Mouse (Mus musculus) kidney, postnatal 10 days (tissue): ENCODE data around the gene Rcsd1.

ENCODE experiments used
- DNase-seq: peaks from one replicate; pipeline ENCODE4 v3.0.0; 2021; ENCODE audit warnings: mixed read lengths

The Rcsd1 gene

GRCm38 (mm10) chr1:165709629-165710256, at the start of gene Rcsd1:
Gene Rcsd1, minus strand, starts transcription at chr1:165709757.
- DNase-seq: no peak

GRCm38 (mm10) chr1:165755194-165755593, 45.6 kb upstream of the Rcsd1 start:
- no peak for DNase-seq

- DNase-seq: no peak
Observed at GRCm38 (mm10) chr1:165754205-165754604, 44.6 kb upstream of the Rcsd1 start.

GRCm38 (mm10) chr1:165751838-165752237, 42.3 kb upstream of the Rcsd1 start:
- DNase-seq: no peak

GRCm38 (mm10) chr1:165751142-165751541, 41.6 kb upstream of the Rcsd1 start:
- DNase-seq: no peak

- DNase-seq: no peak
Observed at GRCm38 (mm10) chr1:165748053-165748452, 38.5 kb upstream of the Rcsd1 start.

GRCm38 (mm10) chr1:165741989-165742388, 32.4 kb upstream of the Rcsd1 start:
- no peak for DNase-seq

GRCm38 (mm10) chr1:165738985-165739384, 29.4 kb upstream of the Rcsd1 start:
- no peak for DNase-seq

- no peak for DNase-seq
Observed at GRCm38 (mm10) chr1:165737867-165738266, 28.3 kb upstream of the Rcsd1 start.

GRCm38 (mm10) chr1:165737451-165737850, 27.9 kb upstream of the Rcsd1 start:
- DNase-seq: no peak

- peak; percentile 96 for DNase-seq
Observed at GRCm38 (mm10) chr1:165735826-165736818, 26.6 kb upstream of the Rcsd1 start.

- no peak for DNase-seq
Observed at GRCm38 (mm10) chr1:165734840-165735239, 25.3 kb upstream of the Rcsd1 start.

GRCm38 (mm10) chr1:165731553-165731952, 22.0 kb upstream of the Rcsd1 start:
- no peak for DNase-seq

- no peak for DNase-seq
Observed at GRCm38 (mm10) chr1:165730129-165730528, 20.6 kb upstream of the Rcsd1 start.

- DNase-seq: no peak
Observed at GRCm38 (mm10) chr1:165728057-165728639, 18.6 kb upstream of the Rcsd1 start.

- no peak for DNase-seq
Observed at GRCm38 (mm10) chr1:165726986-165727385, 17.4 kb upstream of the Rcsd1 start.

- DNase-seq: no peak
Observed at GRCm38 (mm10) chr1:165725039-165725644, 15.6 kb upstream of the Rcsd1 start.

- peak; percentile 60 for DNase-seq
Observed at GRCm38 (mm10) chr1:165724219-165725033, 14.9 kb upstream of the Rcsd1 start.

- DNase-seq: peak; percentile 1
Observed at GRCm38 (mm10) chr1:165722531-165723123, 13.1 kb upstream of the Rcsd1 start.

- peak; percentile 70 for DNase-seq
Observed at GRCm38 (mm10) chr1:165718543-165719105, 9.1 kb upstream of the Rcsd1 start.
